ENCODE assay signal across 23 mouse cellular contexts in genomic region chr15:97421533-97421932, GRCm38 (mm10).
DNase-seq lines count a peak whose midpoint lies in the region; ATAC-seq and TF ChIP-seq lines count a peak whose summit lies in the region.
"Had no signal": no experiment of that assay in that cellular context is flagged by ENCODE, and none has a peak within 500 bp of the region (broad histone marks: within the 10 kb centered on the region; RNA-seq: fewer than 3 reads in every experiment).

No protein-coding gene starts in this region.

- no peaks in the 10 kb centered on the region for H3K4me1 ChIP-seq in kidney, adult 2 months (ENCODE audit: control insufficient read depth, insufficient read depth, low read length)
- no peaks in the 10 kb centered on the region for H3K4me1 ChIP-seq in midbrain, postnatal 0 days (ENCODE audit: insufficient read depth, low read length)
- H3K4me1 ChIP-seq: embryonic facial prominence, embryonic 12.5 days; embryonic facial prominence, embryonic 15.5 days; hindbrain, embryonic 12.5 days; hindbrain, embryonic 15.5 days had no signal

- peak; percentile 48 for DNase-seq in kidney, adult 2 months
- DNase-seq in kidney, postnatal 10 days, result no peak
- DNase-seq in kidney, postnatal 36 days, result peak; percentile 44 to 55
- no peak for DNase-seq in kidney, postnatal 25 days
- peak; percentile 57 for DNase-seq in yolk sac, embryonic 10.5 days (ENCODE audit: low spot score)
- no peak for DNase-seq in midbrain, postnatal 0 days (ENCODE audit: low spot score)
- DNase-seq: adrenal gland, postnatal 10 days; adrenal gland, postnatal 36 days; B cell, adult 2 months; cerebellum, adult 18-20 months; cerebellum, adult 9-10 months; cerebellum, postnatal 25 days; forebrain, postnatal 0 days; gastrocnemius, adult 2 months; gastrocnemius, postnatal 14 days; heart, adult 11 months had no signal

- no peaks in the 10 kb centered on the region for H3K36me3 ChIP-seq in kidney, adult 2 months (ENCODE audit: control insufficient read depth, insufficient read depth, low read length)
- H3K36me3 ChIP-seq in midbrain, postnatal 0 days (ENCODE audit: insufficient read depth, low read length), result no peaks in the 10 kb centered on the region
- H3K36me3 ChIP-seq: embryonic facial prominence, embryonic 12.5 days; embryonic facial prominence, embryonic 15.5 days; hindbrain, embryonic 12.5 days; hindbrain, embryonic 15.5 days had no signal

- ATAC-seq in midbrain, postnatal 0 days (ENCODE audit: low FRiP score), result no peak
- ATAC-seq: forebrain, embryonic 14.5 days; forebrain, postnatal 0 days had no signal

- no peaks in the 10 kb centered on the region for H3K27me3 ChIP-seq in kidney, adult 2 months (replicated peaks; ENCODE audit: control insufficient read depth, insufficient read depth, low read length)
- H3K27me3 ChIP-seq in midbrain, postnatal 0 days (ENCODE audit: insufficient read depth, low read length), result no peaks in the 10 kb centered on the region
- H3K27me3 ChIP-seq: CH12.LX; embryonic facial prominence, embryonic 12.5 days; embryonic facial prominence, embryonic 15.5 days; hindbrain, embryonic 12.5 days; hindbrain, embryonic 15.5 days had no signal

- no peak for TF ChIP-seq POLR2A in kidney, adult 2 months (IDR thresholded peaks at IDR 0.05; ENCODE audit: low read depth, low read length)

- no peak overlapping the region for H3K4me3 ChIP-seq in kidney, adult 2 months (ENCODE audit: insufficient read depth, low read depth, low read length)
- H3K4me3 ChIP-seq in midbrain, postnatal 0 days (ENCODE audit: low read depth, low read length), result no peak overlapping the region
- H3K4me3 ChIP-seq: embryonic facial prominence, embryonic 12.5 days; embryonic facial prominence, embryonic 15.5 days; gastrocnemius, adult 2 months; hindbrain, embryonic 12.5 days; hindbrain, embryonic 15.5 days had no signal

- H3K27ac ChIP-seq in kidney, adult 2 months (ENCODE audit: insufficient read depth, low read depth, low read length), result no peak overlapping the region
- no peak overlapping the region for H3K27ac ChIP-seq in midbrain, postnatal 0 days (ENCODE audit: low read depth, low read length)
- H3K27ac ChIP-seq: embryonic facial prominence, embryonic 12.5 days; embryonic facial prominence, embryonic 15.5 days; gastrocnemius, adult 2 months; hindbrain, embryonic 12.5 days; hindbrain, embryonic 15.5 days had no signal

- no peak for TF ChIP-seq CTCF in kidney, adult 2 months (conservative IDR thresholded peaks at IDR 0.05; ENCODE audit: insufficient read depth, insufficient read length, low read depth, low read length)
- no peak for TF ChIP-seq CTCF in midbrain, postnatal 0 days (IDR thresholded peaks at IDR 0.05)

- H3K9ac ChIP-seq in midbrain, postnatal 0 days (replicated peaks; ENCODE audit: low read length, poor library complexity, severe bottlenecking), result no peak overlapping the region
- H3K9ac ChIP-seq: embryonic facial prominence, embryonic 12.5 days; embryonic facial prominence, embryonic 15.5 days; forebrain, postnatal 0 days; hindbrain, embryonic 12.5 days; hindbrain, embryonic 15.5 days had no signal

- 61% methylated on average over 3 of the region's 3 CpGs for WGBS in kidney, adult 2 months
- 73% methylated on average over 3 of the region's 3 CpGs for WGBS in midbrain, postnatal 0 days

- H3K4me2 ChIP-seq in midbrain, postnatal 0 days (ENCODE audit: low read depth, low read length, poor library complexity, severe bottlenecking), result no peak overlapping the region
- H3K4me2 ChIP-seq: embryonic facial prominence, embryonic 12.5 days; embryonic facial prominence, embryonic 15.5 days; heart, embryonic 11.5 days; hindbrain, embryonic 12.5 days; hindbrain, embryonic 15.5 days had no signal

- H3K9me3 ChIP-seq in midbrain, postnatal 0 days (ENCODE audit: low read length), result no peaks in the 10 kb centered on the region
- H3K9me3 ChIP-seq: embryonic facial prominence, embryonic 12.5 days; embryonic facial prominence, embryonic 15.5 days; hindbrain, embryonic 12.5 days; hindbrain, embryonic 15.5 days had no signal

Comparison
In these comparisons a context has a peak if more than half of its experiments do, and no peak if none do; other contexts are left out.
1. DNase-seq: peak in kidney, adult 2 months (single experiment), kidney, postnatal 36 days (2 of 2) and yolk sac, embryonic 10.5 days (single experiment); none in kidney, postnatal 10 days (single experiment), kidney, postnatal 25 days (0 of 2) and midbrain, postnatal 0 days (single experiment).